Mouse (Mus musculus) hindbrain, embryonic 13.5 days (tissue): ENCODE measurements around the gene Rtn4rl1. TPM values are rescaled to one million over a fixed set of nuclear protein-coding genes. Genes with fewer than 3 reads are reported as not detected.

Experiments
- ATAC-seq: fragments of 200-750 bp; cut with Nextera tagmentation; 2 replicates; pipeline ENCODE4 v1.8.0; 2017; ENCODE audit warnings: moderate TSS enrichment; ENCODE audit not compliant: low FRiP score
- H3K27ac ChIP-seq: fragments of 300-500 bp; sonication (generic); 2 replicates; pipeline ENCODE4 v1.5.1; 2015; ENCODE audit warnings: inconsistent platforms, mild to moderate bottlenecking, moderate library complexity
- H3K27me3 ChIP-seq: fragments of 300-500 bp; sonication (generic); 2 replicates; pipeline ENCODE4 v1.6.1; 2015; ENCODE audit warnings: mild to moderate bottlenecking, inconsistent platforms
- H3K36me3 ChIP-seq: fragments of 300-500 bp; sonication (generic); 2 replicates; pipeline ENCODE4 v1.6.1; 2015; ENCODE audit warnings: mild to moderate bottlenecking, inconsistent platforms
- H3K4me1 ChIP-seq: fragments of 300-500 bp; sonication (generic); replicated peaks from 2 replicates; pipeline ENCODE4 v1.6.1; 2015; ENCODE audit warnings: inconsistent platforms
- H3K4me2 ChIP-seq: fragments of 300-500 bp; sonication (generic); 2 replicates; pipeline ENCODE4 v1.6.1; 2015; ENCODE audit warnings: inconsistent platforms, mild to moderate bottlenecking, moderate library complexity
- H3K4me3 ChIP-seq: fragments of 300-500 bp; sonication (generic); 2 replicates; pipeline ENCODE4 v1.5.1; 2015; ENCODE audit warnings: mild to moderate bottlenecking, inconsistent platforms
- H3K9ac ChIP-seq: fragments of 300-500 bp; sonication (generic); 2 replicates; pipeline ENCODE4 v1.6.1; 2015; ENCODE audit warnings: mild to moderate bottlenecking, inconsistent platforms
- H3K9me3 ChIP-seq: fragments of 300-500 bp; sonication (generic); 2 replicates; pipeline ENCODE4 v1.6.1; 2016; ENCODE audit warnings: inconsistent platforms
- WGBS: fragments of 180-500 bp; shearing (Covaris S2); methylation state at CpG from one replicate; pipeline ENCODE4 v1.1.7; 2015; 5-methylcytosine and 5-hydroxymethylcytosine counted together
- polyA plus RNA-seq: library from polyadenylated mRNA; unstranded; fragments of >200 nt; fragmentation: Nextera tagmentation; extraction: Ambion mirVana; gene quantifications from 2 replicates; pipeline ENCODE4 v1.2.1, GENCODE M21; 2015

Gene Rtn4rl1
- polyA plus RNA-seq, 1 experiment from 2014 or later, result 8.0 TPM

GRCm38 (mm10) chr11:75254252-75254912 is 60.8 kb downstream of the Rtn4rl1 start:
- 74% methylated on average over 13 of the region's 13 CpGs for WGBS
- peaks cover 21% of the 10 kb centered on the region for H3K4me1 ChIP-seq
- no peaks in the 10 kb centered on the region for H3K27me3 ChIP-seq
- ATAC-seq, result no peak
- no peak overlapping the region for H3K4me3 ChIP-seq
- H3K9me3 ChIP-seq, result no peaks in the 10 kb centered on the region
- no peaks in the 10 kb centered on the region for H3K36me3 ChIP-seq
- no peak overlapping the region for H3K27ac ChIP-seq
- no peak overlapping the region for H3K4me2 ChIP-seq
- H3K9ac ChIP-seq, result no peak overlapping the region

DNA sequence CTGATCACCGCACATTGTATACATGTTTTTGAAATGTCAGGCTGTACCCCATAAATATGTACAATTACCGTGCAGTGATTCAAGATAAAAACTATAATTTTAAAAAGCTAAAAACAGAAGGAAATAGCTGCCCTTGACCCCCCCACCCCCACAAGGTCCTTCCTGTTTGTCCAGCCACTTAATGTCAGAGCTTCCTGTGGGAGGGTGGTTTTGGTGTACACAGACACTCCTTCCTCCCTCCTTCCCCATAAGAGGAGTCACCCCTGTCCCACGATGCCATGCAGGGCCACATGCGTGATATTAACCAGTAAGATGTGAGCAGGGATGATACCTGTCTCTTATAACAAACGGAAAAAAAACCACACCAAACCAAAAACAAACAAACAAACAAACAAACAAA is 61.7 kb downstream of the Rtn4rl1 start:
- 86% methylated on average over 5 of the region's 5 CpGs for WGBS
- no peaks in the 10 kb centered on the region for H3K27me3 ChIP-seq
- no peak overlapping the region for H3K27ac ChIP-seq
- H3K9ac ChIP-seq, result no peak overlapping the region
- H3K36me3 ChIP-seq, result no peaks in the 10 kb centered on the region
- no peak for ATAC-seq
- H3K4me1 ChIP-seq, result peaks cover 22% of the 10 kb centered on the region
- no peaks in the 10 kb centered on the region for H3K9me3 ChIP-seq
- no peak overlapping the region for H3K4me2 ChIP-seq
- no peak overlapping the region for H3K4me3 ChIP-seq

GRCm38 (mm10) chr11:75257056-75257648 is 63.6 kb downstream of the Rtn4rl1 start:
- Histone ChIP-seq H3K4me3 (no peak overlapping the region), H3K27me3 (no peaks in the 10 kb centered on the region), H3K9ac (no peak overlapping the region), H3K4me1 (peaks cover 41% of the 10 kb centered on the region), H3K4me2 (no peak overlapping the region), H3K36me3 (no peaks in the 10 kb centered on the region), H3K27ac (no peak overlapping the region), H3K9me3 (no peaks in the 10 kb centered on the region)
- no peak for ATAC-seq
- 76% methylated on average over 4 of the region's 4 CpGs for WGBS

DNA sequence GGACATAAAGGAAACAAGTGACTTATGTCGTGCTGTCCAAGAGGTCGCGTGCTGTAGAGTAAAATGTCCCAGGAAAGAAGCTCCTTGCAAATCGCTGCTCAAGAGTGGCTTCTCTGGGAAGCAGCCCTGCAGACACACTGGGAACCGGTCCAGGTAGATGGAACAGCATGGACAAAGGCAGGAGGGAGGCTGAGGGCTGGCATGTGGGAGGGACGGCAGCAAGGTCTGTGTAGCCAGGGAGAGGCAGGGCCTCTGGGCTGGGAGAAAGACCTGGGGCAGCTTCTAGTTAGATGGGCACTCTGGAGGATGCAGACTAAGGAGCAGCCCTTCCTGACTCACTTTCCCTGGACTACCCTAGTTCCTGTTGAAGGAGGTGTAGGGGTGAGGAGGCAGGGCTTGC is 65.8 kb downstream of the Rtn4rl1 start:
- WGBS, result 75% methylated on average over 6 of the region's 6 CpGs
- H3K36me3 ChIP-seq, result no peaks in the 10 kb centered on the region
- no peak for ATAC-seq
- H3K9me3 ChIP-seq, result no peaks in the 10 kb centered on the region
- H3K9ac ChIP-seq, result no peak overlapping the region
- H3K4me3 ChIP-seq, result no peak overlapping the region
- no peak overlapping the region for H3K27ac ChIP-seq
- H3K4me1 ChIP-seq, result peaks cover 61% of the 10 kb centered on the region
- H3K4me2 ChIP-seq, result no peak overlapping the region
- H3K27me3 ChIP-seq, result no peaks in the 10 kb centered on the region

- no peak overlapping the region for H3K9ac ChIP-seq
- H3K36me3 ChIP-seq, result no peaks in the 10 kb centered on the region
- no peak for ATAC-seq
- 0 out of 2 replicates have a peak overlapping the region, but pooled peaks have one; percentile 10 for H3K27ac ChIP-seq
- no peaks in the 10 kb centered on the region for H3K27me3 ChIP-seq
- H3K4me2 ChIP-seq, result no peak overlapping the region
- 67% methylated on average over 10 of the region's 10 CpGs for WGBS
- H3K9me3 ChIP-seq, result no peaks in the 10 kb centered on the region
- H3K4me1 ChIP-seq, result peaks cover 62% of the 10 kb centered on the region
- H3K4me3 ChIP-seq, result no peak overlapping the region
Observed at GRCm38 (mm10) chr11:75259996-75260561, 66.5 kb downstream of the Rtn4rl1 start.

DNA sequence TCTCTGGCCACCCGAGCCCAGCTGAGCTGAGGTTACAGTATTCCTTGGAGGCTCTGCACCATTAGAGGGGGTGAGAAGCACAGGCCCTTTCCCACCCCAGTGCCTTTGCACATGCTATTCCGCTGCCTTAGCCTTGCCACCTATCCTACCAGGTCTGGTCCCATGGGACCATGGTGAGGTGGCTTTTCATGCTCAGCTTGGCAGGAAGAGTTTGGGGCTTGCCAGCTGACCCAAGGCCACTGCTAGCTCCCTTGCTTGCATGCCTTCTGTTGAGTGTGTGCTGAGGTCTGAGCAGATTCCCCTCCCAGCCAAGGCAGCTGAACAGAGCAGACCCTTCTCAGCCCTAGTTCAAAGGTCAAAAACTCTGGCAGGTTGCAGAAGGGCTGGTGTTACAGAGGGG is 67.4 kb downstream of the Rtn4rl1 start:
- Histone ChIP-seq H3K36me3 (no peaks in the 10 kb centered on the region), H3K4me2 (no peak overlapping the region), H3K4me3 (no peak overlapping the region), H3K9me3 (no peaks in the 10 kb centered on the region), H3K9ac (no peak overlapping the region), H3K27ac (0 out of 2 replicates have a peak overlapping the region, but pooled peaks have one; percentile 10), H3K4me1 (peaks cover 62% of the 10 kb centered on the region), H3K27me3 (no peaks in the 10 kb centered on the region)
- WGBS, result 91% methylated on average over 2 of the region's 2 CpGs
- ATAC-seq, result no peak

DNA sequence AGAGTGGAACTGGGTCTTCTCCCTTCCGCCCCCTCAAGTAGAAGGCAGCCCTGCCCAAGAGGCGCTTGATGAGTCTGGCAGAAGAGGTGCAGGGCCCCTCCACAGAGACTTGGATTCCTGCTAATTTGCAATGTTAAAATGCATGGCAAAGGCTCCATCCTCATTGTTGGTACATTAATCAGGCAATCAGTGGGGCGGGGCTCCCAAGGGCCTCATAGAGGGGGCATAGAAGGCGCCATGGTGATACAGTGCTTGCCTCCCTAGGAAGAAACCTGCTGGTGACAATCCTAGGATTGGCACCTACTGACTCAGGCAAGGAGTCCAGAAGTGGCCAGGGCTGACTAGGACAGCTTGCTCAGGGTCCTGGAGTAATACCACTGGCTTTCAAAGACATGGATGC is 68.1 kb downstream of the Rtn4rl1 start:
- Histone ChIP-seq H3K4me2 (no peak overlapping the region), H3K9me3 (no peaks in the 10 kb centered on the region), H3K4me1 (peaks cover 62% of the 10 kb centered on the region), H3K4me3 (no peak overlapping the region), H3K9ac (no peak overlapping the region), H3K27me3 (no peaks in the 10 kb centered on the region), H3K27ac (no peak overlapping the region), H3K36me3 (no peaks in the 10 kb centered on the region)
- ATAC-seq, result no peak
- 60% methylated on average over 4 of the region's 4 CpGs for WGBS

- 0 out of 2 replicates have a peak overlapping the region, but pooled peaks have one; percentile 9 for H3K9ac ChIP-seq
- H3K36me3 ChIP-seq, result no peaks in the 10 kb centered on the region
- H3K4me3 ChIP-seq, result no peak overlapping the region
- WGBS, result 92% methylated on average over 3 of the region's 3 CpGs
- H3K4me2 ChIP-seq, result no peak overlapping the region
- no peak overlapping the region; the same call in 1 of the 2 replicates for H3K27ac ChIP-seq
- no peaks in the 10 kb centered on the region for H3K9me3 ChIP-seq
- no peaks in the 10 kb centered on the region for H3K27me3 ChIP-seq
- ATAC-seq, result no peak
- peaks cover 62% of the 10 kb centered on the region for H3K4me1 ChIP-seq
Observed at GRCm38 (mm10) chr11:75262181-75262580, 68.6 kb downstream of the Rtn4rl1 start.

DNA sequence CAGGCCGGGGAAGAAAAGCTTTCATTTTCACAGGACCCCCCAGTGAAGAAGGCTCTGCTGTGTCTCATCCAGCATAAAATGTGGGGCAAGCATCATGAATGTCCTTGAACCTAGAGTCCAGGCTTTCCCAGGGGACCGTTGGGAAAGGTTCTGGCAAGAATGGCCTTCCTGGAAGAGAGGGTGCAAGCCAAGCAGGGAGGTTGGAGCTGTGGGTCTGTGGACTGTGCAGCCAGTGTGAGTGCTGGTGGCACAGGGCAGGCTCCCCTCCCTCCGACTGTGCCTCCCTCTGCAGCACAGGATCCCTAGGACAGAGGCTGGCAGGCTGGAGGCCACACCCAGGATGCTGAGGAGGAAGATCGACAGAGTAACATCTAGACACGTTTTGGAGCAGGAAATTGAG is 69.2 kb downstream of the Rtn4rl1 start:
- 49% methylated on average over 5 of the region's 5 CpGs for WGBS

DNA sequence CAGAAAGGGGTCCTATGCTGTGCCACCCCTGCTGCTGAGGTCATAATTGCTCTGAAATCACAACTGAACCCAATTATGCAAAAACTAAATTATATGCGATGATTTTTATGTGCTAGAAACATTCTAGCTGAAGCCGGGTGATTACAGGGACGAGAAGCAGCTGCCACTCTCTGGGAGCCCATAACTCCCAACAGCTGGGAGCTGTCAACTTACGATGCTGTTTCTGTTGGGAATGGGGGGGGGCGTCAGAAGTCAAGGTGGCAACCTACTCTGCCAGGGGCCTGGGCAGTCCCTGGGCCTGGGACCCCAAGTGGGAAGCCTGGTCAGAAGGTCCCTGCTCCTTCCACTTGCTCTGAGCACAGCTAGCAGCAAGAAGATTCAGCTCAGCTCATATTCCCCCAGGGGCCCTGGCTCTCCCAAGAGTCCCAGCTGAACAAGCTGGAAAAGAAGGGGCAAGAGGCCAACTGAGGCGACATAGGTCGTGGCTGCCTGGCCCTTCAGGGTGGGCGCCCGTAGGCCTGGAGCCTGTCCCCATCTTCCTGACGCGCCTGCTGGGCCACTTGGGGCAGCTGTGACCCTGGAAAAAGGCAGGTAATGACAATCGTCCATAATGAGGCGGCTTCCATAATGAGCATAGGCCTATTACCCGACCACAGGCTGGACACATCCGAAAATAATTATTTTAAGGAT is 69.8 kb downstream of the Rtn4rl1 start:
- no peak overlapping the region for H3K4me3 ChIP-seq
- H3K4me2 ChIP-seq, result no peak overlapping the region
- peaks cover 68% of the 10 kb centered on the region for H3K4me1 ChIP-seq
- ATAC-seq, result peak; percentile 25; the same call in 1 of the 2 replicates
- peak overlapping the region; percentile 77 for H3K27ac ChIP-seq
- no peaks in the 10 kb centered on the region for H3K9me3 ChIP-seq
- H3K27me3 ChIP-seq, result no peaks in the 10 kb centered on the region
- H3K36me3 ChIP-seq, result no peaks in the 10 kb centered on the region
- WGBS, result 43% methylated on average over 15 of the region's 15 CpGs
- 0 out of 2 replicates have a peak overlapping the region, but pooled peaks have one; percentile 9 for H3K9ac ChIP-seq

More for the DNA sequence above, 69.2 kb downstream of the Rtn4rl1 start:
- Histone ChIP-seq H3K27me3 (no peaks in the 10 kb centered on the region), H3K9me3 (no peaks in the 10 kb centered on the region), H3K9ac (peak overlapping the region; percentile 9), H3K4me2 (no peak overlapping the region), H3K36me3 (no peaks in the 10 kb centered on the region), H3K4me1 (peaks cover 61% of the 10 kb centered on the region), H3K4me3 (no peak overlapping the region), H3K27ac (peak overlapping the region; percentile 77)
- no peak for ATAC-seq

DNA sequence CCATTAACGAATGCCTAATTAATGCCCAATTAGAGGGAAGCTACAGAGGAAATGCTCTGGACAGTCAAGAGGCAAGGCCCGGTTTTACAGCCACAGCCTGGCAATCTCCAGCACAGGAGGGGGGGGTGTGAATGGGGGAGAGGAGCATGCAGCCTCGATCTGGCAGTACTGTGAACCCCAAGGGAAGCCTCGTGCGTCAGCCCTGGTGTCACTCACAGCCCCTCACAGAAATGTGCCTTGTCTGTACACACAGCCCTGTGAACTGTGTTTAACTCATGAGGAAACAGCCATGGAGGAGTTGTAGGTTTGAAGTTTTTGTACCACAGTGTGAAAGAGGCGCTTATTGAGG is 70.4 kb downstream of the Rtn4rl1 start:
- H3K9ac ChIP-seq, result no peak overlapping the region
- 40% methylated on average over 6 of the region's 6 CpGs for WGBS
- no peak overlapping the region for H3K4me2 ChIP-seq
- no peak overlapping the region for H3K4me3 ChIP-seq
- H3K27ac ChIP-seq, result peak overlapping the region; percentile 77
- peak; percentile 53; the same call in 1 of the 2 replicates for ATAC-seq
- H3K27me3 ChIP-seq, result no peaks in the 10 kb centered on the region
- no peaks in the 10 kb centered on the region for H3K9me3 ChIP-seq
- peaks cover 70% of the 10 kb centered on the region for H3K4me1 ChIP-seq
- no peaks in the 10 kb centered on the region for H3K36me3 ChIP-seq

DNA sequence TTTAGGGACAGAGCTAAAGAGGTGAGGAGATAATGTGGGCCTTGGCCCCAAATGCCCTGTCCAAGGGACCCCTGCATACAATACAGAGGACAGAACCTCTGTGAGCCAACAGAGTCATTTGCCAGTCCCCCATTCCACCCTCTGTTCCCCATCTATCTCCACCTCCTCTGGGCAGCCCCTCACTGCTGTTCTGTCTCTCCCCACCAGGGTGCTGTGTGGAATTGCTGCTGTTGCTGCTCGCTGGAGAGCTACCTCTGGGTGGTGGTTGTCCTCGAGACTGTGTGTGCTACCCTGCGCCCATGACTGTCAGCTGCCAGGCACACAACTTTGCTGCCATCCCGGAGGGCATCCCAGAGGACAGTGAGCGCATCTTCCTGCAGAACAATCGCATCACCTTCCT is 71.0 kb downstream of the Rtn4rl1 start:
- H3K9ac ChIP-seq, result no peak overlapping the region
- 79% methylated on average over 6 of the region's 6 CpGs for WGBS
- peaks cover 67% of the 10 kb centered on the region for H3K4me1 ChIP-seq

More for the DNA sequence above, 71.0 kb downstream of the Rtn4rl1 start:
- no peaks in the 10 kb centered on the region for H3K36me3 ChIP-seq
- no peaks in the 10 kb centered on the region for H3K27me3 ChIP-seq
- ATAC-seq, result no peak
- no peak overlapping the region for H3K4me3 ChIP-seq
- H3K27ac ChIP-seq, result peak overlapping the region; percentile 77; the same call in 1 of the 2 replicates
- no peaks in the 10 kb centered on the region for H3K9me3 ChIP-seq
- no peak overlapping the region for H3K4me2 ChIP-seq
